Mouse (Mus musculus): ENCODE data around the gene Srpk2. TPM values are rescaled to one million over a fixed set of nuclear protein-coding genes. Genes with fewer than 3 reads are reported as not detected.

Gene Srpk2
- total and polyA plus RNA-seq, 2 experiments from 2014 or later: 69.3 to 151 TPM

DNA sequence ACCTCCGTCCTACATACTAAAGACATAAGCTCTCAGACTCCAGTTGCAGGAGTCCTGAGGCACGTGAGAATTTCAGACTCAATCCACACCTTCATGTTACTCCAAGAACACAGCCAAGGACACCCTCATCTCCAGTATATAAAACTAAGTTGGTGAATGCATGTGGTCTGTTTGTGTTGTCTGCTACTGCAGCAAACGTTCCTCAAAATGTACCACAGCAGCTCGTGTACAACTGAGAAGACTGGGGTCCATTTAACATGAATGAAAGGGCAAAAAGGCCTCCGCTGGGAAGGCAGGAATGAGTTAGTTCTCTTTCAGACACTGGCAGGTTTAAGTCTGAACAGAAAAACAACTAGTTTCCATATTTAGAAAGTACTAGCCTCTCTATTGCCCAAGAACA lies 110.5 kb downstream of the Srpk2 start:
- no peak overlapping the region for H3K4me3 ChIP-seq (ENCODE audit: low read depth, low read length)
- no peaks in the 10 kb centered on the region for H3K36me3 ChIP-seq (ENCODE audit: insufficient read depth, low read length)
- DNase-seq (ENCODE audit: low spot score): no peak
- H3K27ac ChIP-seq (ENCODE audit: low read depth, low read length): no peak overlapping the region
- H3K4me2 ChIP-seq (ENCODE audit: low read depth, low read length, poor library complexity, severe bottlenecking): no peak overlapping the region
- no peak for ATAC-seq (ENCODE audit: low FRiP score)
- H3K4me1 ChIP-seq (ENCODE audit: insufficient read depth, low read length): peaks cover 4% of the 10 kb centered on the region; the same call in 1 of the 2 replicates
- no peak for TF ChIP-seq CTCF (IDR thresholded peaks at IDR 0.05)
- no peaks in the 10 kb centered on the region for H3K27me3 ChIP-seq (ENCODE audit: insufficient read depth, low read length)
- no peaks in the 10 kb centered on the region for H3K9me3 ChIP-seq (ENCODE audit: low read length)
- no peak overlapping the region for H3K9ac ChIP-seq (replicated peaks; ENCODE audit: low read length, poor library complexity, severe bottlenecking)
- WGBS: 95% methylated on average over 5 of the region's 5 CpGs

DNA sequence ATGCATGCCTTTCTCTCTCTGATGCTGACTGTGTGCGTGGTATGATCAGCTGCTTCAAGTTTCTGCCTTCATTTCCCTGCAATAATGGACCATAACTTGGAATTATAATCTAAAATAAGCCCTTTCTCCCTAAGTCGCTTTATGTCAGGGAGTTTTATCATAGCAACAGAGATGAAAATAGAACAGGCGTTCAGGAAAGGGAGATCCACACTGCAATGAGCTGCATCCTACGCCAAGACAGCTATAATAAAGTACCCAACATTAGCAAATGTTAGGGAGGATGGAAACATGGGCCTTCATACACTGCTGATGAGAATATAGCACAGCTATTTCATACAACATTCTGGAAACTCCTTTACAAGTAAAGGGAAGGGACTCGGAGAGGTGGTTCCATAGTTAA lies 116.2 kb downstream of the Srpk2 start:
- no peaks in the 10 kb centered on the region for H3K4me1 ChIP-seq (ENCODE audit: insufficient read depth, low read length)
- H3K4me3 ChIP-seq (ENCODE audit: low read depth, low read length): no peak overlapping the region
- no peak for ATAC-seq (ENCODE audit: low FRiP score)
- no peak for DNase-seq (ENCODE audit: low spot score)
- no peaks in the 10 kb centered on the region for H3K27me3 ChIP-seq (ENCODE audit: insufficient read depth, low read length)
- H3K27ac ChIP-seq (ENCODE audit: low read depth, low read length): no peak overlapping the region
- no peak overlapping the region for H3K4me2 ChIP-seq (ENCODE audit: low read depth, low read length, poor library complexity, severe bottlenecking)
- WGBS: 93% methylated on average over 5 of the region's 5 CpGs
- H3K9ac ChIP-seq (replicated peaks; ENCODE audit: low read length, poor library complexity, severe bottlenecking): no peak overlapping the region
- H3K36me3 ChIP-seq (ENCODE audit: insufficient read depth, low read length): peaks cover 5% of the 10 kb centered on the region
- TF ChIP-seq CTCF (IDR thresholded peaks at IDR 0.05): no peak
- no peaks in the 10 kb centered on the region for H3K9me3 ChIP-seq (ENCODE audit: low read length)

DNA sequence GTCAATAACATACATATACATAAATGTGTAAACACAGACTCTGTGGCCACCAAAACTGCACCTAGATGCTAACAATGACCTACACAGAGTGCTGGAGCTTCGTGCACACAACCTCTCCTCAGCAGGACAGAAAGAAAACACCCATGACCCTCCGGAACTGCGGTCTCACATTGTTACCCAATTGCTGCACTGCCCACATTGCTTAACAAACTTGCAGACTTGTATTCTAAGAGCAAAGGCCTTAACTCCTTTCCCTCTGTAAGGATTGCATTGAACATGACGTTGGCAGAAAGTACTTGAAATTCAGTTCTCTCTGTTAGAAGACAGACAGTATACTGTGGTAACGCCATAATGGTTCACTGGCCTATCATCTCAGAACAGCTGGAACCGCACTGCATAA lies 118.0 kb downstream of the Srpk2 start:
- no peak overlapping the region for H3K9ac ChIP-seq (replicated peaks; ENCODE audit: low read length, poor library complexity, severe bottlenecking)
- WGBS: 91% methylated on average over 6 of the region's 6 CpGs
- H3K27me3 ChIP-seq (ENCODE audit: insufficient read depth, low read length): no peaks in the 10 kb centered on the region
- H3K4me1 ChIP-seq (ENCODE audit: insufficient read depth, low read length): no peaks in the 10 kb centered on the region
- no peak overlapping the region for H3K4me2 ChIP-seq (ENCODE audit: low read depth, low read length, poor library complexity, severe bottlenecking)
- no peaks in the 10 kb centered on the region for H3K9me3 ChIP-seq (ENCODE audit: low read length)
- H3K27ac ChIP-seq (ENCODE audit: low read depth, low read length): no peak overlapping the region
- no peak overlapping the region for H3K4me3 ChIP-seq (ENCODE audit: low read depth, low read length)
- H3K36me3 ChIP-seq (ENCODE audit: insufficient read depth, low read length): peaks cover 5% of the 10 kb centered on the region
- no peak for TF ChIP-seq CTCF (IDR thresholded peaks at IDR 0.05)
- DNase-seq (ENCODE audit: low spot score): no peak
- ATAC-seq (ENCODE audit: low FRiP score): no peak

DNA sequence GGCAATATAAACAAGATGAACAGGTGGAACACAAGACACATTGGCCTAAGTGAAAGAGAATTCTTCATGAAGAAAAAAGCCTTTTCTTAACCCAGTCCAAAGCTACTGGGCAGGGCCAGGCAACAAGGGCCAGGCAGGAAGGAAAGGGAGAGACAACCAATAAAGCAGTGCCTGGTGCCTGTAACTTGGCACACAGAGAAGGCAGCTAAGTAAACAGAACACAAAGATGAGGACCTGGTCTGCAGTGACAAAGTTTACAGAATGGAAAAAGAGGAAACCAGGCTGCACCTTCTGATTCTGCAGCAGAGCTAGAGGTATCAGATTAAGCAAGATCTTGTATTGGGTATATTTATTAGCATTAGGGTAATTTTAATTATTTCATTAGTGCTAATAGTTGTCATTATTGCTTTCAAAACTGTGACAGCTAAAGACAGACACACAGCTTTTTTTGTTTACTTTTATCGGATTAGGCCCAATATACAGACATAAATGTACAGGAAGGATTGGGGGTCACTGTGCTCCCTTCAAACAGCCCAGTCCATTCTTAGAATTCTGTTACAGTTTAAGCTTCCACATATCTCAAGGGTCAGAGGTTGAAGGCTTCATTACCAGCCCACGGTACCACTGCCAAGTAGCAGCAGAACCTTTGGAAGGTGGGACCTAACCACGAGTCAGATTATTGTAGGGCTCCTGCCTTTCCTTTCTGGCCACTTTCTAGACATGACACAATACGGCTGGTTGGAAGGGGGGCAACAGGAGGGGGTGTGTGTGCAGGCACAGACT lies 121.9 kb downstream of the Srpk2 start:
- no peak for TF ChIP-seq CTCF (IDR thresholded peaks at IDR 0.05)
- H3K4me3 ChIP-seq (ENCODE audit: low read depth, low read length): no peak overlapping the region
- H3K9ac ChIP-seq (replicated peaks; ENCODE audit: low read length, poor library complexity, severe bottlenecking): no peak overlapping the region
- DNase-seq (ENCODE audit: low spot score) (no peak), ATAC-seq (ENCODE audit: low FRiP score) (no peak)
- H3K36me3 ChIP-seq (ENCODE audit: insufficient read depth, low read length): peaks cover 8% of the 10 kb centered on the region
- no peaks in the 10 kb centered on the region for H3K9me3 ChIP-seq (ENCODE audit: low read length)
- H3K27ac ChIP-seq (ENCODE audit: low read depth, low read length): no peak overlapping the region
- H3K4me1 ChIP-seq (ENCODE audit: insufficient read depth, low read length): no peaks in the 10 kb centered on the region
- H3K27me3 ChIP-seq (ENCODE audit: insufficient read depth, low read length): no peaks in the 10 kb centered on the region
- WGBS: 84% methylated on average over 4 of the region's 4 CpGs
- H3K4me2 ChIP-seq (ENCODE audit: low read depth, low read length, poor library complexity, severe bottlenecking): no peak overlapping the region

DNA sequence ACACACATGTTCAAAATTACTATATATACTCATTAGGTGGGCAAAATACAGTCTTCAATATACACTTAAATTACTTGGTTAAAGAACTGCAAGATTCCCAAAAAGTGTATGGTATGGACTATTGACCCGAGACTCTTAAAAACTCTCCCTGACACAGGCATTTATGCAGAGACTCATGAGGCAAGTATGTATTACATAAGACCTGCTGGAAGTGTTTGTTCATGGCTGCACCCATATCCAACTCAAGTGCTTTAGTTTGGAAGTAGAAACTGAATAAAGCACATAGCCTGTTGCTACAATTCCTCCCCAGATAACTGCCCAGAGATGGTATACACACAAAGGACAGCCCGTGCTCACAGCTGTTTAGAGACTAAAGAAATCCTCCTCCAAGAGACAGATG lies 123.2 kb downstream of the Srpk2 start:
- no peak overlapping the region for H3K4me2 ChIP-seq (ENCODE audit: low read depth, low read length, poor library complexity, severe bottlenecking)
- no peak overlapping the region for H3K9ac ChIP-seq (replicated peaks; ENCODE audit: low read length, poor library complexity, severe bottlenecking)
- DNase-seq (ENCODE audit: low spot score) (no peak), ATAC-seq (ENCODE audit: low FRiP score) (no peak)
- H3K4me1 ChIP-seq (ENCODE audit: insufficient read depth, low read length): no peaks in the 10 kb centered on the region
- H3K27ac ChIP-seq (ENCODE audit: low read depth, low read length): no peak overlapping the region
- no peak overlapping the region for H3K4me3 ChIP-seq (ENCODE audit: low read depth, low read length)
- no peaks in the 10 kb centered on the region for H3K9me3 ChIP-seq (ENCODE audit: low read length)
- TF ChIP-seq CTCF (IDR thresholded peaks at IDR 0.05): no peak
- H3K36me3 ChIP-seq (ENCODE audit: insufficient read depth, low read length): peaks cover 8% of the 10 kb centered on the region
- H3K27me3 ChIP-seq (ENCODE audit: insufficient read depth, low read length): no peaks in the 10 kb centered on the region
- 93% methylated on average over 2 of the region's 2 CpGs for WGBS

DNA sequence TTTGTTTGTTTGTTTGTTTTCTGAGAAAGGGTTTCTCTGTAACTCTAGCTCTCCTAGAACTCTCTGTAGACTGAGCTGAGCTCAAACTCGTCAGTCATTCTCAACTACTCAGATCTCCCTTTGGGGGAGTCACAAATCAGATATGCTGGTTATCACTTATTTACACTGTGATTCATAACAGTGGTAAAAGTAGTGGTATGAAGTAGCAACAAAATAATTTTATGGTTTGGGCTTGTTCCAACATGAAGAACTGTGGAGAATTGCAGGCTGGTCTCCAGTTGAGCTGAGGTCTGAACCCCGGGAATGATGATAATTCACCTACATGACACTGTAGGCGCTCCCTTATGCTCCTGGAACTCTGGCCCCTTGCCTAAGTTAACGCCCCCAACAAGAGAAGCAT lies 124.2 kb downstream of the Srpk2 start:
- no peak for TF ChIP-seq CTCF (IDR thresholded peaks at IDR 0.05)
- no peak overlapping the region for H3K4me2 ChIP-seq (ENCODE audit: low read depth, low read length, poor library complexity, severe bottlenecking)
- no peaks in the 10 kb centered on the region for H3K27me3 ChIP-seq (ENCODE audit: insufficient read depth, low read length)
- WGBS: 87% methylated on average over 4 of the region's 4 CpGs
- H3K27ac ChIP-seq (ENCODE audit: low read depth, low read length): no peak overlapping the region
- no peaks in the 10 kb centered on the region for H3K4me1 ChIP-seq (ENCODE audit: insufficient read depth, low read length)
- no peaks in the 10 kb centered on the region for H3K9me3 ChIP-seq (ENCODE audit: low read length)
- H3K4me3 ChIP-seq (ENCODE audit: low read depth, low read length): no peak overlapping the region
- ATAC-seq (ENCODE audit: low FRiP score) (no peak), DNase-seq (ENCODE audit: low spot score) (no peak)
- peaks cover 8% of the 10 kb centered on the region for H3K36me3 ChIP-seq (ENCODE audit: insufficient read depth, low read length)
- H3K9ac ChIP-seq (replicated peaks; ENCODE audit: low read length, poor library complexity, severe bottlenecking): no peak overlapping the region

Measured in midbrain, postnatal 0 days (tissue).